Mouse (Mus musculus) bone marrow, adult 2 months (tissue): ENCODE measurements at regions not wholly inside any gene's neighbourhood (a gene's known extent, or its start where the extent isn't known, plus 50 kb on each side); places are given as distances from the start of the nearest gene placed in this dataset.

Source experiments
- H3K27ac ChIP-seq: fragments of 200-500 bp; 2 replicates; pipeline ENCODE4 v1.5.1; 2012; ENCODE audit warnings: low read depth, mild to moderate bottlenecking, control low read depth, inconsistent platforms, low read length; ENCODE audit not compliant: control insufficient read depth, poor library complexity, insufficient read depth
- H3K4me1 ChIP-seq: fragments of 200-500 bp; 2 replicates; pipeline ENCODE4 v1.6.1; 2011; ENCODE audit warnings: low read length; ENCODE audit not compliant: control insufficient read depth, insufficient read depth
- H3K4me3 ChIP-seq: fragments of 200-500 bp; replicated peaks from 2 replicates; pipeline ENCODE3; 2011; ENCODE audit warnings: mild to moderate bottlenecking, low read depth, low read length, control low read depth; ENCODE audit not compliant: control insufficient read depth
- CTCF ChIP-seq: fragments of 200-500 bp; IDR thresholded peaks from 2 replicates; pipeline ENCODE4 v1.5.1; 2011; ENCODE audit warnings: low read length, control low read depth; ENCODE audit not compliant: control insufficient read depth, insufficient read depth
- POLR2A ChIP-seq: fragments of 200-500 bp; IDR thresholded peaks from 2 replicates; pipeline ENCODE4 v1.6.1; 2011; ENCODE audit warnings: low read depth, mild to moderate bottlenecking, control low read depth, low read length, borderline replicate concordance; ENCODE audit not compliant: control insufficient read depth
- WGBS: fragments of 180-500 bp; shearing (Covaris S2); methylation state at CpG from one replicate; pipeline ENCODE4 v1.1.7; 2018; 5-methylcytosine and 5-hydroxymethylcytosine counted together

DNA sequence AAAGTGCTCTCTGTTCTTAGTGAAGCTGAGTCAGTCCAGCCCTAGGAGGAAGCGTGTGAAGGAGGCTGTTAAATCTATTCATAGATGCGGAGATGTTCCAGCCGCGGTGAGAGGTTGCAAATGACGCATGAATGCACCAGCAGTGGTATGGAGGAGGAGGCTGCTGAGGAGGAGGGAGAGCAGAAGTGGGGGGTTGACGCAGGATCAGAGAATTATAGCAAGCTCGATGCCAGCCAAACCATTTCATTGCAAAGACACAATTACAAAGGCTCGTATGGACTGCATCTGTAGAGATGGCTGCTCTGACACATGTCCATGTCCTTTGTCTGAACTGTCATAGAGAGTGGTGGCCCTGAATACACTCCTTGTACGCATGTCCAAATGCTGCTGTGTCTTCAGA, 232.9 kb downstream of the Plk2 start:
- no peak for TF ChIP-seq POLR2A
- TF ChIP-seq CTCF = no peak
- Histone ChIP-seq H3K4me3 (no peak overlapping the region), H3K4me1 (no peaks in the 10 kb centered on the region), H3K27ac (no peak overlapping the region)
- 70% methylated on average over 9 of the region's 9 CpGs for WGBS

GRCm38 (mm10) chr13:110628201-110628600, 233.4 kb downstream of the Plk2 start:
- no peak overlapping the region for H3K27ac ChIP-seq
- H3K4me3 ChIP-seq = no peak overlapping the region
- no peak for TF ChIP-seq POLR2A
- no peak for TF ChIP-seq CTCF
- WGBS = 81% methylated on average over 1 of the region's 1 CpGs
- no peaks in the 10 kb centered on the region for H3K4me1 ChIP-seq

DNA sequence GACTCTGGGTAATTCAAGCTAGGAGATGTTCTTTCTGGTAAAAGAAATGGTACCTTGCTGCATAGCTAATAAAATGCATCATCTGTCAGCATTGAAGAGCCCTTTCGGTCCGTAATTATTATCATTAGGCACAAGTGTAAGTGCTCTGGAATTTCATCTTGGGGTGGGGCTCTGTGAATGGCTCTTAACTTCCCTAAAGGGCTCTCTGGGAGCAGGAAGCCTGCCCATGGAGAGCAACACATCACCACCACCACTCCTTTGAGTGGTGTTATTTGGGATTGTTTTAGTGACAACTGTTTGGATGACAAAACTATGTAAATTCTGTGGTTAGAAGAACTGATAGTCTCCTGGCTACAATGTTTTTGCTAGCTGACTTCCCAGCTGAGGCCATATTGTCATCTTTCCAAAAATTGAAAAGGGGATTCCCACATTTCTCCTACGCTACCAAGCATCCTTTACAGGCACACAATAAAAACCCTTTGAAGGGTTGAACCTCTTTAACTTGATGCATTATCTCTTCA, 238.5 kb downstream of the Plk2 start:
- no peaks in the 10 kb centered on the region for H3K4me1 ChIP-seq
- no peak overlapping the region for H3K27ac ChIP-seq
- WGBS = 83% methylated on average over 3 of the region's 3 CpGs
- TF ChIP-seq CTCF (no peak), POLR2A (no peak)
- H3K4me3 ChIP-seq = no peak overlapping the region

- H3K27ac ChIP-seq = no peak overlapping the region
- H3K4me3 ChIP-seq = no peak overlapping the region
- 84% methylated on average over 1 of the region's 1 CpGs for WGBS
- H3K4me1 ChIP-seq = no peaks in the 10 kb centered on the region
- TF ChIP-seq POLR2A = no peak
- TF ChIP-seq CTCF = no peak
Measured at GRCm38 (mm10) chr13:110633899-110634298, 239.1 kb downstream of the Plk2 start.

DNA sequence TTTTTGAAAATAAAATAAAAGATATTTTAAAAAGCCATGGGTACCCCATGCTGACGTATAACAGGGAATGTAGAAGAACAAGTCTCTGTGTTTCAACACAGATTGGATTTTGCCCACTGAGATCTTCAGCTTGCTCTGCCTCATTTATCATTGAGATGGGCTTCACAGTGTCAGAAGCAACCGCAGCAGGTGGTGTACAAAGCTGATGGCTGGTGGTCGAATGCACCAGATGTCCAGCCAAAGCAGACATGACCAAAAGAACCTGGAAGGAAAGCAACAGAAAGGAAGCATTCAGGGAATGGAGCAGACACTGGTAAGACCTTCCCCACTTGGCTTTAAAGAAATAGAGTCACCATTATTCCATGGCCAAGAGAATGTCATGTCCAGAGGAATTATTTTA, 247.9 kb downstream of the Plk2 start:
- Histone ChIP-seq H3K4me3 (no peak overlapping the region), H3K4me1 (no peaks in the 10 kb centered on the region), H3K27ac (no peak overlapping the region)
- TF ChIP-seq POLR2A (no peak), CTCF (no peak)
- WGBS = 72% methylated on average over 3 of the region's 3 CpGs

- TF ChIP-seq POLR2A (no peak), CTCF (no peak)
- 49% methylated on average over 11 of the region's 11 CpGs for WGBS
- Histone ChIP-seq H3K4me3 (no peak overlapping the region), H3K27ac (no peak overlapping the region), H3K4me1 (no peaks in the 10 kb centered on the region)
Measured at GRCm38 (mm10) chr13:110643198-110643896, 248.5 kb downstream of the Plk2 start.

DNA sequence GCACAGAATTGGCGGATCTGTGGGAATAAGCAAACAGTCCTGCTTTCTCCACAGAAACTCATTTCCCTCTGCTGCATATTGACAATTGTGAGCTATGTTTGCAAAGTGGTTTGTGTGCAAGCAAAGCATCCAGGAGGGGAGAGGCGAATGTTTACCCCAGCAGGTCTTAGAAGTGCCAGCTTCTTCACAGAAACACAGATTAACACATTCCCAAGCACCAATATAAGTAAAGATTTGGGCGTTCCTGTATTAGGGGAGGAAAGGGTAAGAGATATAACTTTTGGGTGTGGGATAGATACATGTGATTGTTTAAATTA, 249.0 kb downstream of the Plk2 start:
- H3K4me1 ChIP-seq = no peaks in the 10 kb centered on the region
- WGBS = 78% methylated on average over 3 of the region's 3 CpGs
- TF ChIP-seq POLR2A = no peak
- no peak for TF ChIP-seq CTCF

DNA sequence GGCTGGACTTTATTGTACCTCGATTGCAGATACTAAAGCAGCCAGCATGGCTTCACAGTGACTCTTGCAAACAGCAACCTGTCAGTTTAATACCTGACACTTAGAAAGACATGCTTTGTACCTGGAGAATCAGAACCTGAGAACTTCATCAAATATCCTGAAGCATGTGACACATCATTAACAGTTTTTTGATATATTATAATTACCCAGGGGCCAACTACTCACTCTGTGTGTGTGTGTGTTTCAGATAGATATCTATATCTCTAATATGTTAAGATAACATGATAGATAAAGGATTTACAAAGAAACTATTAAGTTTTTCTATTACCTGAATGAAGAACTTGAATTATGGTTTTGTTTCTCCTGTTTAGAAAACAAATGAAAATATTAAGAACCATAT, 254.5 kb downstream of the Plk2 start:
- Histone ChIP-seq H3K4me3 (no peak overlapping the region), H3K27ac (no peak overlapping the region), H3K4me1 (no peaks in the 10 kb centered on the region)
- WGBS = 54% methylated on average over 1 of the region's 1 CpGs
- TF ChIP-seq CTCF (no peak), POLR2A (no peak)

More for the DNA sequence above, 249.0 kb downstream of the Plk2 start:
- H3K27ac ChIP-seq = no peak overlapping the region
- H3K4me3 ChIP-seq = no peak overlapping the region

GRCm38 (mm10) chr13:110649870-110650497, 255.1 kb downstream of the Plk2 start:
- 48% methylated on average over 2 of the region's 2 CpGs for WGBS
- Histone ChIP-seq H3K4me1 (no peaks in the 10 kb centered on the region), H3K4me3 (no peak overlapping the region), H3K27ac (no peak overlapping the region)
- TF ChIP-seq CTCF (no peak), POLR2A (no peak)
